Mouse (Mus musculus): Measurements from ENCODE around the gene Olfr148. TPM values are rescaled to one million over a fixed set of nuclear protein-coding genes. Genes with fewer than 3 reads are reported as not detected.

Olfr148 gene
- not detected for total RNA-seq (2021)
- long read RNA-seq, experiment 1 = 0 reads
- long read RNA-seq, experiment 2 = 0 reads

DNA sequence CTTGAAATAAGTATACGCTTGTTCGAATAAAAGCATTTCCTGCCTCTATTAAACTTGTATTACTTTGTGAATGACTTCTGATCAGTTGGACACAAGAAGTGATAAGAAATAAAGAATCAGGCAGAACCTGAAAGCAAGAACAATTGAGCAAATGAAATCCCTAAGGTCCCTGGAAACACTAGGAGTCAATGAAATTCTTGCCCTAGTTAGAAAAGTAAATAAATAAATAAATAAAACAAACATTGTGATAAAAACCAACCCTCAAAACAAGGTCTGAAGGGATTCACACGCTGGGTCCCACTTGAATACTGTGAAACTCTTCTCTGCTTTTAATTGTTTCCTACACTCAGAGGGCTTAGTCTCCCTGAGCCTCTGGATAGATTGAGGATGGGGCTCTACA is at the start of gene Olfr148:
Gene Olfr148 (plus strand): TSS at position 301 of the 400 bp plus-strand sequence.
- no peak for DNase-seq (ENCODE audit: low spot score in 2 of 2)

DNA sequence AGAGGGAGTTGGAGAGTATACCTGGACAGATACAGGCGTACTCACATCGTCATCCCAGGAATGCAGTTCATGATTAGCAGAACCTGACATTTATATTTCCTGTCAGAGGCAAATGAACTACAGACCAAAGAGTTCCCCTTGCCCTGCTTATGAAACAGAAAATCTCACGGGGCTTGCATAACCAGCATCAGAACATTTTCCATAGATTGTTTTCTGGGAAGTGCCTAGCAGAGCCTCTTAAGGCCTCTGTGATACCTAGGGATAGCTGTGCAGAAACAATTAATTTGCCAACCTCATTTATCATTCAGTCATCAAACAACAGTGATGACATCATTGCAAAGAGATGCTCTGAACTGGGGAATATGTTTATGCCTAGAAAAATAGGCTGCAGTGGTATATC is 35.0 kb upstream of the Olfr148 start, which contains the start of gene Olfr959:
Gene Olfr959 (minus strand): TSS at position 101 of the 400 bp plus-strand sequence.
- no peak for DNase-seq (ENCODE audit: low spot score in 2 of 2)

DNA sequence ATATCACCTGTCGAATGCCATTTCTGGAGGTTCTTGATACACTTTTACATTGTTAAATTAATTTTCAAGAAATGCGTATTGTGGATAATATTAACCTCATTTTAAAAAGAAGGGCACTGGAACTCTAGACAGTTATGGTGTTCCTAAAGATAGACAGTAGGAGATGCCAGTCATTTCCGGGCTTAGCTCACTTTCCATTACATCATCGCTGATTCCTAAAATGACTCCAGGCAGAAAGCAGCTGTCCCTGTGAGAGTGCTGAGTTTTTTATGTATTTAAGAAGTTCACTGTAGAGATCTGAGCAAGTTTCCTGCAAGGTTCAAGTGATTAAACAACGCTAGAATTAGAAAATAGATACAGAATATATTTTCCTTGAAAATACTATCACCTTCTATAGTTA is 33.4 kb upstream of the Olfr148 start:
- no peak for DNase-seq (ENCODE audit: low spot score in 2 of 2)

DNA sequence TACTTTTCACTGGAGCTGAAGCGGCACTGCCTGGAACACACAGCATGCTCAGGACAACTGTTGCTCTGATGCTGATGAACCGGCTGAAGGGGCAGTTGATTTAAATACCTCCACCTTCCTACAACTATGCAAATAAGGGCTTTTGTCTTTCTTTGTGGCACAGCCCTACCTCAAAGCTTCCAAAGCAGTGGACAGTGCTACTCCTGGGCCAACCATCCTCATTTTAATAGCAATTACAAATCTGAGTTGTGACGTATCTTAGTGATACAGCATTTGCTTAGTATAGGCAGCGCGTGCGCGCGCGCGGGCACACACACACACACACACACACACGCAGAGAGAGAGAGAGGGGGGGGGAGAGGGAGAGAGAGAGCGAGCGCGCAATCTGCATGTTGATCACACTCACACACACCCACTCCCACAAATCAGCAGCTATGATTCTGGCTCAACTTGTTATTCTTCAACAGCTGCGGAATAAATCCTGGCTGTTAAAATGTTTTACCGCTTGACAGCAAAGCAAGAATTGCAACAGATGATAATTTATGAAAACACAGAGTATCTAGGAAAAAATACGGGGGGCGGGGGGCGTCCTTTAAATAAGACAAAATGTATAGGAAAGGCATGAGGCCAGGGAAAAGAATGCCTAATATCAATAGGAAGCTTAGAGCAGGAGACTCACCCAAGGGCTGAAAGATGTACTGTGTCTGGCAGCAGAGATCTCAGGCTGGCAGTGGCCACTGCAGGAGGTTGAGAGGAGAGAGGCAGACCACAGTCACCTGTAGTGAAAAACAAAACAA is 7.7 kb upstream of the Olfr148 start:
- peak; percentile 9 to 23 for DNase-seq (ENCODE audit: low spot score in 2 of 2)

DNA sequence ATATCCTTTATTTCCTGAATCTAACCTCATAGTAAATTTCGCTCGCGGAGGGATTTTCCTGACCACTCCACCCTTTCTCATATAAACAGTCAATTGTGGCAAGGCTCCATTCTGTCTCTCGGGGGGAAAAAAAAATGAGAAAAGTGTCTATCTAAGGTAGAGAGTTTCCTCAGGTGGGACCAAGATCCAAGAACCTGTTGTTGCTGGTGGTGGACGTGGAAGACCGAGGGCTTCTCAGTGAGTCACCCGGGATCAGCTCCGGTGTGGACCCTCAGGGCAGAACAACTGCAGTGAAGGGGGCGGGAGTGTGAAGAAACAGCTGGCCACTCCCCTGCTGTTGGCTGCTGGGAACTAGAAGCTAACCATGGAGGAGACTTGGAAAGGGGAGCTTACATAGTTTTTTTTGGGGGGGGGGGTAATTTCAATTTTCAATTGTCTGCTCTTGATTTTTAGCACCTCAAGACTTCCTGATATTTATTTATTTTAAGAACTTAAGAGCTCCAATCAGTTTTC is 7.1 kb upstream of the Olfr148 start:
- DNase-seq (ENCODE audit: low spot score in 2 of 2) = no peak

DNA sequence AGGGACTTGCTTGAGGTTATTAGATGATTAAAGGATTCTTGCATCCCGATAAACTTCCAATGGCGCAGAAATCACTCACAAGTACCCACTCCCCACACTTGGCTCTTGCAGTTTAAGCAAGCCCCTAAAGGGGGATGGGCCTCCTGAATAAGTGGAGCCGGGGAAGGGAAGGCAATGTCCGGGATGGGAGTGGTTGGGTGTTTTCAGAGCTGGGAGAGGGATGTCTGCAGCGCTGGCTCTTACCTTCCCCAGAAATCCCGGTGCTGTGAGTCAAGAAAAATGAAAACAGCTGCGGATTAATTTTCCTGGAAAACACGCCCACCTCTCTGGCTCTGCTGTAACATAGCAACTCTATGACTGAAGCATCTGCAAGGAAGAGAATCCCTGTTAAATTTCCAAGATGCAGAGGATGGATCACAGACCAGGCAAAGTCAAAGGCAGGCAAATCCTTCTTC is 6.4 kb upstream of the Olfr148 start, which contains the start of gene AW551984:
Gene AW551984 (minus strand): TSS at position 405 of the 455 bp plus-strand sequence.
- peak in 1 of 2 experiments; percentile 6 for DNase-seq (ENCODE audit: low spot score in 2 of 2)

DNA sequence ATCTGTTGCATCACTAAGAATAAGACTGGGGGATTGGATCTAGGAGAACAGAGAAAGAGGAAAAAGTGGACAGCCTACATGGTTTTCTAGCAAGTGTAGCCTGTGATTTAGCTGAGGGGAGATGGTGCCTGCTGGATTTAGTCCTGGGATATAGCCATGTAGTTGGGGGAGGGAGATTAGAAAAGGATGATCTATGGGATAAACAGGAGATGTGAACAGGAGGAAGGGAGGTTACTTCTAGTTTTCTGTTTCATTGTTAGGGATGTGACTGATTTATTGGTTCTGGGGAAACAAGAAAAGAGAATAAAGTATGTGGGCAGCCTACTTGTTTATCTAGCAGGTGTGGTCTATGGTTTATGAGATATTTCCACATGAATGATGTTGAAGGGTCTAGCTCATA is 2.0 kb upstream of the Olfr148 start:
- DNase-seq (ENCODE audit: low spot score in 2 of 2) = no peak

DNA sequence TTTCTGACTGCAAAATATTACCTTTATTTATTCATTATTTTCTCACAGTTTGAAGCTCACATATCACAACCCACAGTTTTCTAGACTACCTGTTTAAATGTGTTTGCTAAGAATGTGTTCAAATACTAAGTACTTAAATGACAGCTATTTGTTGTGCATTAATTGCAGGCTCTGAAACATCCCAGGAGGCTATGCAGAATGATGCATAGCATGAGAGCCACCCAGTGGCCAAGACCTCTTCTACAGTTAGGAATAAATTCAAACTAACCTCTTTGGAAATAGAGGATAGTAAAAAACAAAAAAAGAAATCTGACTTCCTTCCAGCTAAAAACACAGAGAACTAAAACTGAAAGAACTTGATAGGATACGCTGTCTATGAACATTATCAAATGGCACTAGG is 1.5 kb downstream of the Olfr148 start:
- peak; percentile 26 to 29 for DNase-seq (ENCODE audit: low spot score in 2 of 2)

DNA sequence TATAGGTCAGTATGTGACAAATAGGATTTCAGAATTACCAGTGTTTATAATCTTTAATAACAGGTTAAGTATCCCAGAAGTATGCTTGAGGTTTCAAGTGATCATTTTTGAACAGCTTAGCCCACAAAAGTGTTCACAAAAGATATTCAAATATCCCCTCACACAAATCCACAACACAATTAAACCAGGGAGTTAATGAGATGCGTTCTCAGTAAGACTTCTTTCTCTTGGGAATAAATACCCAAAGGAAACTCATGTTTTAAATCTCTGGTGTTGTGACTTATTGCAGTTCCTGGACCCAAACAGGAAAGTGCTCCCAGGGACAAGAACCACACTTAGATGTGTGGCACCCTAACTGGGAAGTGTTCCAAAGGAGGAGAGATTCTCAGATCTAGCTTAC is 10.6 kb downstream of the Olfr148 start, which contains the start of gene Olfr960:
Gene Olfr960 (plus strand): TSS at position 301 of the 400 bp plus-strand sequence.
- DNase-seq (ENCODE audit: low spot score in 2 of 2) = no peak

DNA sequence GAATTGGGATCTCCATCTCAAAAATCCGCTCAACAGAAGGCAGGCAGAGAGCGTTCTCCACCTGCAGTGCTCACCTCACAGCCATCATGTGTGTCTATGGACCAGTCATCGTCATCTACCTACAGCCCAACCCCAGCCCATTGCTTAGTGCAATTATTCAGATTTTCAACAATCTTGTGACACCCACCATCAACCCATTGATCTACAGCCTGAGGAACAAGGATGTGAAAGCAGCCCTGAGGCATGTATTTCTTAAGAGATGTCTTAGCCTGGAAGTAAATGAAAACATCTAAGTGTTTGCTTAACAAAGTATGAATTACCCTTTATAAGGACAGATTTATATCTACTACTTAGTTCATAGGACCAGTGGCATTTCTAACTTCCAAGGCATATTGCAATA is 13.3 kb downstream of the Olfr148 start:
- no peak for DNase-seq (ENCODE audit: low spot score in 2 of 2)

DNA sequence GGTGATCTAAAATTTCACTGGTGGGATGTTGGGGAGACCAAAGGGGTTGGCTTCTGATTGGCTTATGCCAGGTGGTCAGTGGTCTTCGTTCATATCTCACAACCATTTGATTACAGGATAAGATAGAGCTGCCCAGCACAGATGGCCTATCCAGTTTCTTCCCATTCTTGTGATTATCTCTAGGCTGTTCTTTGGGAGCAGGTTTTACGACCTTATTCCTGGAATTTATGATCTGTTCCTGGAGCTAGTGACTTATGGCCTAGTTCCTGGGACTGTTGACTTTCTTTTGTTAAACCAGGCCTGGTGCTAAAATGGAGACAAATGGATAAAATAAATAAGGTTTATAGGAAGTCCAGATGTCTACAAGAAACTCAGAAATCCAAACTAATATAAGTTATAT is 14.3 kb downstream of the Olfr148 start:
- DNase-seq (ENCODE audit: low spot score in 2 of 2) = no peak

DNA sequence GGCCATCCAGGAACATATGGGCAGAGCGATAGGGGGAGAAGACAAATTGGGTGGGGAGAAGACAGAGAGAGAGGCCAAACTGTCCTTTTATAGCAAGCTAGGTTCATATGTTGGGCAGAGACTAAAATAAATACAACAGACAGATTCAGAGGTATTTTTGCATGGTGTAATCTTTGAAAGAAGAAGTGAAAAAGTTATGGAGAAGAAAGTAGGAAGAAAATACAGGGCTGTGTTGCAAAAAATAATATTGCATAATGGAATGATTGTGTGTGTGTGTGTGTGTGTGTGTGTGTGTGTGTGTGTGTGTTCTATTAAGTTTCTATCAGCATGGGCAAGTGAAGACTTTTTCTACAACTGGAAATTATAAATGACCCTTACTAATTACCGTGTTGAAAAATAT is 18.6 kb downstream of the Olfr148 start:
- DNase-seq (ENCODE audit: low spot score in 2 of 2) = no peak

DNA sequence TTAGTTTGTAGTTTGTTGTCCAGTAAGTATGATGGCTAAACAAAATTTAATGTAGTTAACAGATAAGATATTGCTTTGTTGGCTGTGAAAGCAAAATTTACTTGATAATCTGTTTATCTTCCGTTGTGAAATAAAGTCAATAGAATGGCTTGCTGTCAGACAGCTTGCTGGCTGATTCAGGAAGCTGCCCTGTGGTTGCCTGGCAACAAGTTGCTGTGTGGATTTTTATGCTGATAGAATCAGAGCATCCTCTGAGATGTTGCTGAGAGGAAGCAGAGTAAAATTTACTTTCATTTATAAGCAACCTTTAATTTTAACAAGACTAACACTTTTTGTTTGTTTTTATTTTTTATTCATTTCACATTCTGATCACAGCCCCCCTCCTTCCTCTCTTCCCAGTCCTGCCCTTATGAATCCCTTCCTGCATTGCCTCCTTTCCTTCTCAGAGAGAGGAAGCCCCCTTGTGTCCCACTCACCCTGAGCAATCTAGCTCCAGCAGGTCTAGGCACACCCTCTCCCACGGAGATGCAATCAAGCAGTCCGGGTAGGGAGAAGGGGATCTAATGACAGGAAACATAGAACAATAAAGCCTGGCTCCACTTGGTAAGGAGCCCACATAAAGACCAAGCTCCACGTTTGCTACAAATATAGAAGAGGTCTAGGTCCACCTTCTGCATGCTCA is 23.6 kb downstream of the Olfr148 start:
- DNase-seq (ENCODE audit: low spot score in 2 of 2) = peak in 1 of 2 experiments; percentile 13

DNA sequence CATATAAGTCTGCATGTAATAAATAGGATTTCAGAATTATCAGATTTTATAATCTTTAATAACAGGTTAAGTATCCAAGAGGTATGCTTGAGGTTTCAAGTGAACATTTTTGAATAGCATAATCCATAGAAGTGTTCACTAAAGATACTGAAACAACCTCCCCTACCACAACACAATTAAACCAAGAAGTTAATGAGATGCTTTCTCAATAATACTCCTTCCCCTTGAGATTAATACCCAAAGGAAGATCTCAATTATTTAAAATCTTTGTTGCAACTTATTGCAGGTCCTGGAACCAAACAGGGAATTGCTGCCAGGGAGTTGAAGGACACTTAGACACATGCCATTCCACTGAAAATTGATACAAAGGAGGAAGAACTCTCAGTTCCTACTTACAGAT is 34.3 kb downstream of the Olfr148 start, which contains the start of gene Olfr961:
Gene Olfr961 (plus strand): TSS at position 301 of the 400 bp plus-strand sequence.
- DNase-seq (ENCODE audit: low spot score in 2 of 2) = no peak

DNA sequence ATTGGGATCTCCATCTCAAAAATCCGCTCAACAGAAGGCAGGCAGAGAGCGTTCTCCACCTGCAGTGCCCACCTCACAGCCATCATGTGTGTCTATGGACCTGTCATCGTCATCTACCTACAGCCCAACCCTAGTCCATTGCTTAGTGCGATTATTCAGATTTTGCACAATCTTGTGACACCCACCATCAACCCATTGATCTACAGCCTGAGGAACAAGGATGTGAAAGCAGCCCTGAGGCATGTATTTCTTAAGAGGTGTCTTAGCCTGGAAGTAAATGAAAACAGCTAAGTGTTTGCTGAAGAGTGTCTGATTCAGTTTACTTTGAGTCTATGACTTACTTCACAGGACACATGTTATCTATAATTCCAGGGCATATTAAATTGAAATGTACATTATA is 36.9 kb downstream of the Olfr148 start:
- no peak for DNase-seq (ENCODE audit: low spot score in 2 of 2)

DNA sequence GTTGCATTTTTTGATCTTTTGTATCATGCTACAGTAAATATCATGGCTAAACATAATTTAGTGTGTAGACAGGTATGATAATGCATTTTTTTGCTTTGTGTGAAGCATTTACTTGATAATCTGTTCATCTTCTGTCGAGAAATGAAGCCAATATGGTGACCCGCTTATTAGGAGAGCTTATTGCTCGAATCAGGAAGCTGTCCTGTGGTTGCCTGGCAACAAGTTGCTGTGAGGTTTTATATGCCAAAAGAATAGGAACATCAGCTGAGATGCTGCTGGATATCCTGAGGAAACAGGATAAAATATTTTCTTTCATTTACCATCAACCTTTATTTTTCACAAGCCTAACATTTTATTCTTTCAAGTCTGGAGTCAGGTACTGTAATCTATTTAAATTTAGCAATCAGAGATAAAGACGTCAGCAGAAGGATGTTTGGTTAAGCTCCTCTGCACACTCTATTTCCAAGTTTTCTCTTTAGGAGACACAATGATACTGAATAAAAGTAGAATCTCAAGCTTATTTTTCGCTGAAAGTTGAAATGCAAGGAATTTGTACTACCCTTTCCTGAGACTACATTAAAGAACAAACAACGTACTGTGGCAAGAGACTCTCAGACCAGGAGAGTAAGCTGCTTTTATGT is 44.4 kb downstream of the Olfr148 start:
- no peak for DNase-seq (ENCODE audit: low spot score in 2 of 2)

Other genes with a start within 250 kb of the Olfr148 start
- gene Olfr951, start 223.2 kb upstream of the Olfr148 start, total RNA-seq (2021) = not detected
- not detected for gene Olfr952, start 183.5 kb upstream of the Olfr148 start, total RNA-seq (2021)
- not detected for gene Olfr954, start 154.0 kb upstream of the Olfr148 start, total RNA-seq (2021)
- not detected for gene Olfr955, start 138.7 kb upstream of the Olfr148 start, total RNA-seq (2021)
- not detected for gene Olfr44, start 116.7 kb upstream of the Olfr148 start, total RNA-seq (2021)
- gene Olfr957, start 94.8 kb upstream of the Olfr148 start, total RNA-seq (2021) = not detected
- not detected for gene Olfr958, start 56.6 kb upstream of the Olfr148 start, total RNA-seq (2021)
- gene Olfr959, start 35.1 kb upstream of the Olfr148 start, total RNA-seq (2021) = not detected
- gene AW551984, start 6.3 kb upstream of the Olfr148 start, total RNA-seq (2021) = 1 to 10 TPM; 3.9 to 6.2 TPM
- gene Olfr960, start 10.7 kb downstream of the Olfr148 start, total RNA-seq (2021) = not detected
- gene Olfr961, start 34.4 kb downstream of the Olfr148 start, total RNA-seq (2021) = not detected
- not detected for gene Olfr963, start 56.5 kb downstream of the Olfr148 start, total RNA-seq (2021)
- gene Olfr149, start 96.5 kb downstream of the Olfr148 start, total RNA-seq (2021) = not detected
- gene Olfr965, start 100.7 kb downstream of the Olfr148 start, total RNA-seq (2021) = not detected
- gene Olfr150, start 120.3 kb downstream of the Olfr148 start, total RNA-seq (2021) = not detected
- not detected for gene Olfr967, start 135.6 kb downstream of the Olfr148 start, total RNA-seq (2021)
- not detected for gene Olfr968, start 172.6 kb downstream of the Olfr148 start, total RNA-seq (2021)
- gene Olfr969, start 180.3 kb downstream of the Olfr148 start, total RNA-seq (2021) = not detected
- gene Olfr970, start 198.2 kb downstream of the Olfr148 start, total RNA-seq (2021) = not detected
- not detected for gene Olfr971, start 226.2 kb downstream of the Olfr148 start, total RNA-seq (2021)